Mouse (Mus musculus) kidney, postnatal 36 days (tissue): ENCODE data around the gene Dek.
A peak's percentile ranks its signal among the peaks of the same experiment; 100 is the strongest.

Experiments
- DNase-seq, 2 experiments: peaks; one replicate each; pipeline ENCODE4 v3.0.0; 2021 to 2022; ENCODE audit warnings: mixed read lengths in 2 of 2

The Dek gene

GRCm38 (mm10) chr13:47105711-47106579 is at the start of gene Dek:
Gene Dek, minus strand, starts transcription at chr13:47106201.
- DNase-seq: peak; percentile 87 to 89

- no peak for DNase-seq
Observed at GRCm38 (mm10) chr13:47154866-47155265, 48.9 kb upstream of the Dek start.

- no peak for DNase-seq
Observed at GRCm38 (mm10) chr13:47153206-47153605, 47.2 kb upstream of the Dek start.

- peak; percentile 51 to 57 for DNase-seq
Observed at GRCm38 (mm10) chr13:47152390-47152789, 46.4 kb upstream of the Dek start.

- DNase-seq: no peak
Observed at GRCm38 (mm10) chr13:47151060-47151459, 45.1 kb upstream of the Dek start.

- no peak for DNase-seq
Observed at GRCm38 (mm10) chr13:47149993-47150392, 44.0 kb upstream of the Dek start.

- no peak for DNase-seq
Observed at GRCm38 (mm10) chr13:47148573-47148972, 42.6 kb upstream of the Dek start.

GRCm38 (mm10) chr13:47146388-47146787 is 40.4 kb upstream of the Dek start:
- no peak for DNase-seq

GRCm38 (mm10) chr13:47145939-47146338 is 39.9 kb upstream of the Dek start:
- DNase-seq: no peak

GRCm38 (mm10) chr13:47142764-47143163 is 36.8 kb upstream of the Dek start:
- DNase-seq: no peak

- no peak for DNase-seq
Observed at GRCm38 (mm10) chr13:47135741-47136140, 29.7 kb upstream of the Dek start.

- DNase-seq: no peak
Observed at GRCm38 (mm10) chr13:47134836-47135235, 28.8 kb upstream of the Dek start.

GRCm38 (mm10) chr13:47133058-47133457 is 27.1 kb upstream of the Dek start:
- DNase-seq: no peak

GRCm38 (mm10) chr13:47129090-47129489 is 23.1 kb upstream of the Dek start:
- no peak for DNase-seq

GRCm38 (mm10) chr13:47125595-47125994 is 19.6 kb upstream of the Dek start:
- no peak for DNase-seq

GRCm38 (mm10) chr13:47124986-47125385 is 19.0 kb upstream of the Dek start:
- DNase-seq: no peak

GRCm38 (mm10) chr13:47124449-47124848 is 18.4 kb upstream of the Dek start:
- no peak for DNase-seq

- DNase-seq: peak; percentile 23 to 44
Observed at GRCm38 (mm10) chr13:47122537-47123430, 16.8 kb upstream of the Dek start, which contains the start of gene Rnf144b. Gene Rnf144b, plus strand, starts transcription at chr13:47122656.

GRCm38 (mm10) chr13:47121333-47121889 is 15.4 kb upstream of the Dek start:
- DNase-seq: no peak

- DNase-seq: no peak
Observed at GRCm38 (mm10) chr13:47116000-47116399, 10.0 kb upstream of the Dek start.

GRCm38 (mm10) chr13:47112924-47113323 is 6.9 kb upstream of the Dek start:
- DNase-seq: no peak

GRCm38 (mm10) chr13:47112056-47112455 is 6.1 kb upstream of the Dek start:
- no peak for DNase-seq

- DNase-seq: no peak
Observed at GRCm38 (mm10) chr13:47111185-47111584, 5.2 kb upstream of the Dek start.
